16 mouse cellular contexts compared by ENCODE assay signal in the genomic region with DNA sequence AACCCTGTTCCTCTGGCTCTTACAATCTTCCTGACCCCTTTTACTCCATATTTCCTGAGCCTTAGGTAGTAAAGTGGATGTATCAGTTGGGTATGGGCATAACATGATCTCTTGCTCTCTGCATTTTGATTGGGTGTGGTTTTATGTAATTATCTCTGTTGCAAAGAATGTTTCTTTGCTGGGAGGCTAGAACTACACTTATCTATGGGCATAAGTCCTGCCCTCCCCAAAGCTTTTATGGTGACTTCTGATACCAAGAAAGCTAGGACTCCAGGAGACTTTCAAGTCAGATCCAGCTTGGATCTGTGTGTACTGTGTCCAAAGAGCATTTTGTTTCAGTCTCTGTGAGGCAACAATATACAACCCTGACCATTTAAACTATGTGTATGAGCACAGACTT.
"Had no signal": no experiment of that assay in that cellular context is flagged by ENCODE, and none has a peak within 500 bp of the region (broad histone marks: within the 10 kb centered on the region; RNA-seq: fewer than 3 reads in every experiment).

No protein-coding gene starts in this region.

- H3K4me1 ChIP-seq: lung, embryonic 15.5 days; midbrain, embryonic 15.5 days; neural tube, embryonic 12.5 days; stomach, embryonic 15.5 days had no signal

- H3K9me3 ChIP-seq: lung, embryonic 15.5 days; midbrain, embryonic 13.5 days; midbrain, embryonic 15.5 days; neural tube, embryonic 12.5 days; stomach, embryonic 15.5 days had no signal

- DNase-seq: lung, adult 2 months; lung, postnatal 14 days; lung, postnatal 36 days; right cerebral cortex, postnatal 14 days; thymus, adult 2 months; thymus, postnatal 25 days; thymus, postnatal 4 days had no signal

- H3K4me3 ChIP-seq: lung, embryonic 15.5 days; midbrain, embryonic 13.5 days; midbrain, embryonic 15.5 days; neural tube, embryonic 12.5 days; stomach, embryonic 15.5 days had no signal

- H3K27ac ChIP-seq: lung, embryonic 15.5 days; macrophage; midbrain, embryonic 13.5 days; midbrain, embryonic 15.5 days; neural tube, embryonic 12.5 days; stomach, embryonic 15.5 days; stomach, postnatal 0 days had no signal

- ATAC-seq: lung, postnatal 0 days; midbrain, embryonic 13.5 days; midbrain, embryonic 15.5 days had no signal

- H3K4me2 ChIP-seq: lung, embryonic 15.5 days; midbrain, embryonic 11.5 days; midbrain, embryonic 13.5 days; midbrain, embryonic 15.5 days; neural tube, embryonic 12.5 days; stomach, embryonic 15.5 days had no signal

- H3K36me3 ChIP-seq: lung, embryonic 15.5 days; midbrain, embryonic 13.5 days; midbrain, embryonic 15.5 days; neural tube, embryonic 12.5 days; stomach, embryonic 15.5 days had no signal

- H3K9ac ChIP-seq: lung, embryonic 15.5 days; midbrain, embryonic 13.5 days; midbrain, embryonic 15.5 days; neural tube, embryonic 12.5 days; stomach, embryonic 15.5 days had no signal

- H3K27me3 ChIP-seq: lung, embryonic 15.5 days; midbrain, embryonic 13.5 days; midbrain, embryonic 15.5 days; neural tube, embryonic 12.5 days; stomach, embryonic 15.5 days had no signal
